Mouse (Mus musculus): ENCODE measurements around the gene Gcnt2.

- TF ChIP-seq MAX (IDR thresholded peaks at IDR 0.05; ENCODE audit: low read depth) = no peak
- no peak for TF ChIP-seq TCF3 (IDR thresholded peaks at IDR 0.05; ENCODE audit: insufficient read length, low read depth)
- no peak for TF ChIP-seq POLR2A (IDR thresholded peaks at IDR 0.05; ENCODE audit: insufficient read length, low read depth)
- TF ChIP-seq SRF (IDR thresholded peaks at IDR 0.05; ENCODE audit: control insufficient read depth, insufficient read length, low read depth) = no peak
- TF ChIP-seq E2F4 (IDR thresholded peaks at IDR 0.05; ENCODE audit: insufficient read depth) = no peak
- no peak for TF ChIP-seq REST (IDR thresholded peaks at IDR 0.05; ENCODE audit: insufficient read depth, insufficient read length)
- TF ChIP-seq MYOD1 (IDR thresholded peaks at IDR 0.05; ENCODE audit: control insufficient read depth in 1 of 3, insufficient read length in 2 of 3, low read depth in 2 of 3) = no peak
- no peak for TF ChIP-seq USF1 (IDR thresholded peaks at IDR 0.05; ENCODE audit: low read depth)
- TF ChIP-seq POLR2AphosphoS2 (IDR thresholded peaks at IDR 0.05; ENCODE audit: insufficient read length, low read depth) = no peak
Measured at GRCm38 (mm10) chr13:40852791-40853190, 6.8 kb upstream of the Gcnt2 start.

Measured in myocyte (in vitro differentiated cells).